ENCODE assay signal across 8 mouse cellular contexts in the genomic region with DNA sequence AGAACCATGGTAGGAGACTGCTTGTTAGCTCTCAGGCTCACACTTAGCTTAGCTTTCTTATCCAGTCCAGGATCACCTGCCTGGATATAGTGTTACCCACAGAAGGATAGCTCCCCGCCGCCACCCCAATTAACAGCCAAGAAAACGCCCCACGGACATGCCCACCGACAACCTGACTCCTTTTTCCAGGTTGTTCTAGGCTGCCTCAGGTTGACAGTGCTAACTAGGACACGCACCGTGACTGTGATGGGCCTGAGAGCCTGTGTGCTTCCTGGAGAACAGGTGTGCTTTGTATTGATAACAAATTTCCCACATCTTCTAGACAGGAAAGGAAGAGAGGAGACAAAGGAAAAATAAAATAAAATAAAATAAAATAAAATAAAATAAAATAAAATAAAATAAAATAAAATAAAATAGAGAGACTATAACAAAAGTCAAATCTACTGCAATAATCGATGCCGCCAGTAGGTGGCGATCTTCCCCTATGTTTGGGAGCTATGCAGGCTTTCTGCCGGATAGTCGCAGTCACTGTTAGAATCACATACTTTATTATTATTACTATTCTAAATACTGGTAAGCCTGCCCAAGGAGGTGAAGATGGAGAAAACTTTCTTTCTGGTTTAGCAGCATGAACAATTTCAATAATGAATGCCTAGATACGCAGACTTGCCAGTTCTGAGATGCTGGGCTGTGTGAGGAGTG.
DNase-seq lines count a peak whose midpoint lies in the region; ATAC-seq and TF ChIP-seq lines count a peak whose summit lies in the region.

No protein-coding gene starts in this region.

- H3K4me3 ChIP-seq in cortical plate, adult 2 months (ENCODE audit: insufficient read depth, low read length), result no peak overlapping the region
- no peak overlapping the region for H3K4me3 ChIP-seq in liver, embryonic 11.5 days (ENCODE audit: low read depth, low read length)
- H3K4me3 ChIP-seq in neural tube, embryonic 15.5 days (replicated peaks), result no peak overlapping the region

- 42% methylated on average over 13 of the region's 13 CpGs for WGBS in liver, embryonic 11.5 days
- WGBS in neural tube, embryonic 15.5 days, result 39% methylated on average over 13 of the region's 13 CpGs

- intact Hi-C loops in heart, postnatal 25 days (cut with DNase I), result loop anchor here (2.0 to 5.0 kb wide), 2 partner anchors 46 to 507 kb away; no protein-coding TSS in a partner anchor

- TF ChIP-seq CTCF in cortical plate, adult 2 months (IDR thresholded peaks at IDR 0.05; ENCODE audit: extremely low read depth, insufficient read depth, low read length), result peak; percentile 79

- peaks cover 3% of the 10 kb centered on the region; the same call in 1 of the 2 replicates for H3K4me1 ChIP-seq in cortical plate, adult 2 months (ENCODE audit: control insufficient read depth, insufficient read depth, low read length)
- no peaks in the 10 kb centered on the region for H3K4me1 ChIP-seq in liver, embryonic 11.5 days (replicated peaks; ENCODE audit: control insufficient read depth, insufficient read depth, low read length)
- H3K4me1 ChIP-seq in neural tube, embryonic 15.5 days, result 0 out of 2 replicates have a peak, but pooled peaks cover 2% of the 10 kb centered on the region

- H3K4me2 ChIP-seq in liver, embryonic 11.5 days, result no peak overlapping the region
- H3K4me2 ChIP-seq in neural tube, embryonic 15.5 days, result no peak overlapping the region

- H3K36me3 ChIP-seq in liver, embryonic 11.5 days (ENCODE audit: control insufficient read depth, insufficient read depth, low read length), result no peaks in the 10 kb centered on the region
- H3K36me3 ChIP-seq in neural tube, embryonic 15.5 days, result no peaks in the 10 kb centered on the region

- no peak overlapping the region for H3K27ac ChIP-seq in cortical plate, adult 2 months (ENCODE audit: insufficient read depth, low read length)
- H3K27ac ChIP-seq in liver, embryonic 11.5 days (ENCODE audit: low read depth, low read length), result no peak overlapping the region
- H3K27ac ChIP-seq in neural tube, embryonic 15.5 days (replicated peaks), result no peak overlapping the region

- H3K9me3 ChIP-seq in liver, embryonic 11.5 days (ENCODE audit: control insufficient read depth, low read length), result no peaks in the 10 kb centered on the region
- H3K9me3 ChIP-seq in neural tube, embryonic 15.5 days (replicated peaks), result no peaks in the 10 kb centered on the region

- peak; percentile 14 to 80 for DNase-seq in heart, adult 18-20 months
- no peak for DNase-seq in heart, postnatal 25 days (ENCODE audit: low spot score)
- peak; percentile 81 for DNase-seq in NIH3T3 (ENCODE audit: low read depth)
- DNase-seq in heart, postnatal 4 days, result peak; percentile 79
- peak; percentile 37 for DNase-seq in liver, embryonic 11.5 days (ENCODE audit: low spot score)
- peak; percentile 43 to 49 for DNase-seq in urinary bladder, postnatal 36 days (ENCODE audit: low spot score in 2 of 2)

- H3K27me3 ChIP-seq in liver, embryonic 11.5 days (replicated peaks; ENCODE audit: control insufficient read depth, insufficient read depth, low read length), result no peaks in the 10 kb centered on the region
- H3K27me3 ChIP-seq in neural tube, embryonic 15.5 days (replicated peaks), result no peaks in the 10 kb centered on the region

- no peak for ATAC-seq in liver, embryonic 11.5 days (replicated peaks; ENCODE audit: low FRiP score)
- peak; percentile 72; the same call in 1 of the 2 replicates for ATAC-seq in neural tube, embryonic 15.5 days (ENCODE audit: low FRiP score)

- no peak overlapping the region for H3K9ac ChIP-seq in liver, embryonic 11.5 days (ENCODE audit: low read depth, low read length)
- H3K9ac ChIP-seq in neural tube, embryonic 15.5 days (replicated peaks), result no peak overlapping the region

- TF ChIP-seq POLR2A in cortical plate, adult 2 months (IDR thresholded peaks at IDR 0.05; ENCODE audit: extremely low read depth, insufficient read depth, low read length), result no peak
